Mouse (Mus musculus) layer of hippocampus, postnatal 25 days (tissue): ENCODE measurements around the gene Tns1. TPM values are rescaled to one million over a fixed set of nuclear protein-coding genes. Genes with fewer than 3 reads are reported as not detected.

Experiments
- DNase-seq, 2 experiments: peaks; one replicate each; pipeline ENCODE4 v3.0.0; 2022; ENCODE audit warnings: mixed read lengths in 2 of 2, low spot score in 1 of 2; ENCODE audit errors: extremely low spot score in 1 of 2
- total RNA-seq, 2 experiments: library from RNA; stranded (reverse); gene quantifications; 2 replicates each; pipeline ENCODE4 v1.2.3; 2021

The Tns1 gene
- total RNA-seq, 2 experiments from 2014 or later: 29.6 to 41.9 TPM

GRCm38 (mm10) chr1:74092242-74092641 is 32.0 kb downstream of the Tns1 start:
- no peak for DNase-seq

GRCm38 (mm10) chr1:74091611-74092224 is 32.5 kb downstream of the Tns1 start:
- DNase-seq: no peak

- no peak for DNase-seq
Measured at GRCm38 (mm10) chr1:74091138-74091537, 33.1 kb downstream of the Tns1 start.

- no peak for DNase-seq
Measured at GRCm38 (mm10) chr1:74090329-74090728, 33.9 kb downstream of the Tns1 start.

GRCm38 (mm10) chr1:74088569-74088968 is 35.7 kb downstream of the Tns1 start:
- no peak for DNase-seq

- DNase-seq: no peak
Measured at GRCm38 (mm10) chr1:74085566-74085965, 38.7 kb downstream of the Tns1 start.

GRCm38 (mm10) chr1:74084752-74085151 is 39.5 kb downstream of the Tns1 start:
- DNase-seq: no peak

- DNase-seq: no peak
Measured at GRCm38 (mm10) chr1:74084065-74084705, 40.1 kb downstream of the Tns1 start.

- DNase-seq: peak in 1 of 2 experiments; percentile 34
Measured at GRCm38 (mm10) chr1:74082841-74083463, 41.3 kb downstream of the Tns1 start.

GRCm38 (mm10) chr1:74081573-74081989 is 42.7 kb downstream of the Tns1 start:
- no peak for DNase-seq

- DNase-seq: peak; percentile 71 to 95
Measured at GRCm38 (mm10) chr1:74077353-74077752, 46.9 kb downstream of the Tns1 start.

GRCm38 (mm10) chr1:74076230-74076629 is 48.0 kb downstream of the Tns1 start:
- no peak for DNase-seq

- no peak for DNase-seq
Measured at GRCm38 (mm10) chr1:74074693-74075485, 49.4 kb downstream of the Tns1 start.

GRCm38 (mm10) chr1:74073791-74074190 is 50.5 kb downstream of the Tns1 start:
- no peak for DNase-seq

GRCm38 (mm10) chr1:74070745-74071144 is 53.5 kb downstream of the Tns1 start:
- no peak for DNase-seq

- DNase-seq: no peak
Measured at GRCm38 (mm10) chr1:74070001-74070551, 54.2 kb downstream of the Tns1 start.

GRCm38 (mm10) chr1:74069085-74069835 is 55.0 kb downstream of the Tns1 start:
- DNase-seq: no peak

GRCm38 (mm10) chr1:74068366-74069084 is 55.7 kb downstream of the Tns1 start:
- no peak for DNase-seq

- no peak for DNase-seq
Measured at GRCm38 (mm10) chr1:74067866-74068265, 56.4 kb downstream of the Tns1 start.
